12 mouse cellular contexts compared by ENCODE assay signal in genomic region chr2:129660020-129660419, GRCm38 (mm10). TPM values are rescaled to one million over a fixed set of nuclear protein-coding genes. Genes with fewer than 3 reads are reported as not detected.
DNase-seq lines count a peak whose midpoint lies in the region; TF ChIP-seq lines count a peak whose summit lies in the region.
"Had no signal": no experiment of that assay in that cellular context is flagged by ENCODE, and none has a peak within 500 bp of the region (broad histone marks: within the 10 kb centered on the region; RNA-seq: fewer than 3 reads in every experiment).

No protein-coding gene starts in this region.

- no peak overlapping the region for H3K27ac ChIP-seq in gastrocnemius, adult 2 months
- H3K27ac ChIP-seq in kidney, adult 2 months (ENCODE audit: insufficient read depth, low read depth, low read length) = no peak overlapping the region
- H3K27ac ChIP-seq in thymus, adult 2 months (ENCODE audit: control insufficient read depth, insufficient read depth, low read length) = no peak overlapping the region
- H3K27ac ChIP-seq: forebrain, embryonic 10.5 days; heart, embryonic 15.5 days had no signal

- WGBS in kidney, adult 2 months = 43% methylated on average over 6 of the region's 6 CpGs
- 68% methylated on average over 6 of the region's 6 CpGs for WGBS in thymus, adult 2 months

- H3K4me3 ChIP-seq in gastrocnemius, adult 2 months = no peak overlapping the region
- H3K4me3 ChIP-seq in kidney, adult 2 months (ENCODE audit: insufficient read depth, low read depth, low read length) = no peak overlapping the region
- no peak overlapping the region for H3K4me3 ChIP-seq in thymus, adult 2 months (ENCODE audit: control insufficient read depth, insufficient read depth, low read length)
- H3K4me3 ChIP-seq: forebrain, embryonic 10.5 days; heart, embryonic 15.5 days had no signal

- no peak for DNase-seq in gastrocnemius, adult 2 months
- no peak for DNase-seq in gastrocnemius, postnatal 4 days (ENCODE audit: low spot score in 2 of 2)
- peak; percentile 19 for DNase-seq in ovary, postnatal 36 days (ENCODE audit: low spot score)
- no peak for DNase-seq in ovary, adult 18-20 months (ENCODE audit: low spot score)
- DNase-seq in kidney, adult 2 months = peak; percentile 81
- peak; percentile 11 for DNase-seq in retina, postnatal 7 days (ENCODE audit: low read depth, low spot score)
- no peak for DNase-seq in adipocyte (ENCODE audit: low spot score)
- no peak for DNase-seq in thymus, adult 2 months
- DNase-seq: right cerebral cortex, adult 18-20 months; thymus, postnatal 14 days had no signal

- peaks cover 6% of the 10 kb centered on the region for H3K4me1 ChIP-seq in kidney, adult 2 months (ENCODE audit: control insufficient read depth, insufficient read depth, low read length)
- no peaks in the 10 kb centered on the region for H3K4me1 ChIP-seq in thymus, adult 2 months (replicated peaks; ENCODE audit: control insufficient read depth, insufficient read depth, low read length)
- H3K4me1 ChIP-seq: forebrain, embryonic 10.5 days; heart, embryonic 15.5 days had no signal

- no peak for TF ChIP-seq POLR2A in kidney, adult 2 months (IDR thresholded peaks at IDR 0.05; ENCODE audit: low read depth, low read length)
- no peak for TF ChIP-seq POLR2A in thymus, adult 2 months (IDR thresholded peaks at IDR 0.05; ENCODE audit: control insufficient read depth, extremely low read depth, insufficient read depth, low read length, poor library complexity)

- intact Hi-C loops in gastrocnemius, adult 2 months (cut with DNase I) = no loop called here

- H3K36me3 ChIP-seq in kidney, adult 2 months (ENCODE audit: control insufficient read depth, insufficient read depth, low read length) = no peaks in the 10 kb centered on the region
- H3K36me3 ChIP-seq in thymus, adult 2 months (ENCODE audit: control insufficient read depth, insufficient read depth, low read length) = no peaks in the 10 kb centered on the region
- H3K36me3 ChIP-seq: forebrain, embryonic 10.5 days; heart, embryonic 15.5 days had no signal

- H3K27me3 ChIP-seq in kidney, adult 2 months (replicated peaks; ENCODE audit: control insufficient read depth, insufficient read depth, low read length) = no peaks in the 10 kb centered on the region
- H3K27me3 ChIP-seq in thymus, adult 2 months (ENCODE audit: control insufficient read depth, insufficient read depth, low read length) = no peaks in the 10 kb centered on the region

- TF ChIP-seq CTCF in gastrocnemius, adult 2 months (IDR thresholded peaks at IDR 0.05) = peak; percentile 48
- peak; percentile 47; the same call in 1 of the 2 replicates for TF ChIP-seq CTCF in kidney, adult 2 months (conservative IDR thresholded peaks at IDR 0.05; ENCODE audit: insufficient read depth, insufficient read length, low read depth, low read length)
- no peak for TF ChIP-seq CTCF in thymus, adult 2 months (IDR thresholded peaks at IDR 0.05; ENCODE audit: borderline replicate concordance, control insufficient read depth, extremely low read depth, insufficient read depth, low read length, poor library complexity)

RNA-seq across cellular contexts. Expression of gene Pdyn, which starts 39.6 kb away (rescaled TPM):
- total RNA-seq in gastrocnemius, adult 2 months (2021) = not detected
- total RNA-seq in gastrocnemius, postnatal 4 days (2021) = not detected
- not detected in 2 replicates for polyA plus RNA-seq in kidney, adult 2 months (2012; rRNA removed)
- polyA plus RNA-seq in thymus, adult 2 months (2012; rRNA removed) = 0.74 and 1.2 TPM in 2 replicates

Comparison
In these comparisons a context has a peak if more than half of its experiments do, and no peak if none do; other contexts are left out.
1. DNase-seq: peak in ovary, postnatal 36 days (single experiment), kidney, adult 2 months (single experiment) and retina, postnatal 7 days (single experiment); none in gastrocnemius, adult 2 months (single experiment), gastrocnemius, postnatal 4 days (0 of 2), ovary, adult 18-20 months (single experiment), adipocyte (single experiment) and thymus, adult 2 months (single experiment).